Mouse (Mus musculus) hindbrain, embryonic 16.5 days (tissue): Measurements from ENCODE around the gene Qtrt1. TPM values are rescaled to one million over a fixed set of nuclear protein-coding genes. Genes with fewer than 3 reads are reported as not detected.

Source experiments
- ATAC-seq: fragments of 200-750 bp; cut with Nextera tagmentation; 2 replicates; pipeline ENCODE4 v1.8.0; 2017; ENCODE audit warnings: moderate TSS enrichment, moderate library complexity
- H3K27ac ChIP-seq: fragments of 300-500 bp; sonication (generic); 2 replicates; pipeline ENCODE4 v1.5.1; 2014; ENCODE audit warnings: low read depth, mild to moderate bottlenecking, control low read depth, low read length, moderate library complexity
- H3K27me3 ChIP-seq: fragments of 300-500 bp; sonication (generic); replicated peaks from 2 replicates; pipeline ENCODE4 v1.6.1; 2014; ENCODE audit warnings: low read length; ENCODE audit not compliant: control insufficient read depth, insufficient read depth
- H3K36me3 ChIP-seq: fragments of 300-500 bp; sonication (generic); 2 replicates; pipeline ENCODE4 v1.6.1; 2014; ENCODE audit warnings: mild to moderate bottlenecking, low read length, moderate library complexity, mixed read lengths; ENCODE audit not compliant: control insufficient read depth, insufficient read depth
- H3K4me1 ChIP-seq: fragments of 300-500 bp; sonication (generic); 2 replicates; pipeline ENCODE4 v1.6.1; 2014; ENCODE audit warnings: low read depth, low read length; ENCODE audit not compliant: control insufficient read depth, insufficient read depth
- H3K4me2 ChIP-seq: fragments of 300-500 bp; sonication (generic); 2 replicates; pipeline ENCODE4 v1.6.1; 2014; ENCODE audit warnings: mild to moderate bottlenecking, low read length, control low read depth, moderate library complexity
- H3K4me3 ChIP-seq: fragments of 300-500 bp; sonication (generic); 2 replicates; pipeline ENCODE4 v1.5.1; 2014; ENCODE audit warnings: mild to moderate bottlenecking, low read length, control low read depth, moderate library complexity
- H3K9ac ChIP-seq: fragments of 300-500 bp; sonication (generic); 2 replicates; pipeline ENCODE4 v1.6.1; 2014; ENCODE audit warnings: low read depth, mild to moderate bottlenecking, control low read depth, low read length, moderate library complexity
- H3K9me3 ChIP-seq: fragments of 300-500 bp; sonication (generic); 2 replicates; pipeline ENCODE4 v1.6.1; 2014; ENCODE audit warnings: mild to moderate bottlenecking, low read length, moderate library complexity; ENCODE audit not compliant: control insufficient read depth
- WGBS: fragments of 180-500 bp; shearing (Covaris S2); extraction: QIAGEN DNeasy Blood & Tissue Kit; methylation state at CpG from one replicate; pipeline ENCODE4 v1.1.7; 2014; 5-methylcytosine and 5-hydroxymethylcytosine counted together
- polyA plus RNA-seq: library from polyadenylated mRNA; unstranded; fragments of >200 nt; fragmentation: Nextera tagmentation; extraction: Ambion mirVana; gene quantifications from 2 replicates; pipeline ENCODE4 v1.2.1, GENCODE M21; 2015

Gene Qtrt1
- polyA plus RNA-seq, 1 experiment from 2014 or later = 53.7 TPM

- Histone ChIP-seq H3K9me3 (no peaks in the 10 kb centered on the region), H3K27me3 (no peaks in the 10 kb centered on the region), H3K36me3 (no peaks in the 10 kb centered on the region), H3K4me1 (no peaks in the 10 kb centered on the region), H3K9ac (no peak overlapping the region), H3K4me3 (no peak overlapping the region), H3K27ac (no peak overlapping the region), H3K4me2 (no peak overlapping the region)
- ATAC-seq = no peak
- WGBS = 97% methylated on average over 2 of the region's 2 CpGs
These were observed 28.3 kb downstream of the Qtrt1 start for GRCm38 (mm10) chr9:21439914-21440313.

GRCm38 (mm10) chr9:21440387-21440786, 28.8 kb downstream of the Qtrt1 start:
- ATAC-seq = no peak
- Histone ChIP-seq H3K9ac (no peak overlapping the region), H3K4me3 (no peak overlapping the region), H3K27me3 (no peaks in the 10 kb centered on the region), H3K36me3 (no peaks in the 10 kb centered on the region), H3K4me2 (no peak overlapping the region), H3K4me1 (no peaks in the 10 kb centered on the region), H3K27ac (no peak overlapping the region), H3K9me3 (no peaks in the 10 kb centered on the region)

- ATAC-seq = no peak
These were observed 32.2 kb downstream of the Qtrt1 start for GRCm38 (mm10) chr9:21443853-21444252.

GRCm38 (mm10) chr9:21444574-21444973, 32.9 kb downstream of the Qtrt1 start:
- no peak for ATAC-seq
- 87% methylated on average over 4 of the region's 4 CpGs for WGBS
- H3K27me3 ChIP-seq = no peaks in the 10 kb centered on the region
- H3K4me3 ChIP-seq = no peak overlapping the region
- no peak overlapping the region for H3K9ac ChIP-seq
- H3K27ac ChIP-seq = no peak overlapping the region
- no peak overlapping the region for H3K4me2 ChIP-seq
- H3K36me3 ChIP-seq = no peaks in the 10 kb centered on the region
- no peaks in the 10 kb centered on the region for H3K9me3 ChIP-seq
- H3K4me1 ChIP-seq = no peaks in the 10 kb centered on the region

More at GRCm38 (mm10) chr9:21443853-21444252, 32.2 kb downstream of the Qtrt1 start:
- Histone ChIP-seq H3K4me2 (no peak overlapping the region), H3K9me3 (no peaks in the 10 kb centered on the region), H3K9ac (no peak overlapping the region), H3K36me3 (no peaks in the 10 kb centered on the region), H3K27ac (no peak overlapping the region), H3K4me1 (no peaks in the 10 kb centered on the region), H3K4me3 (no peak overlapping the region), H3K27me3 (no peaks in the 10 kb centered on the region)
- WGBS = 93% methylated on average over 8 of the region's 8 CpGs

GRCm38 (mm10) chr9:21445081-21445744, 33.6 kb downstream of the Qtrt1 start:
- no peaks in the 10 kb centered on the region for H3K9me3 ChIP-seq
- no peaks in the 10 kb centered on the region for H3K4me1 ChIP-seq
- no peak overlapping the region for H3K27ac ChIP-seq
- WGBS = 91% methylated on average over 6 of the region's 6 CpGs
- no peak overlapping the region for H3K4me3 ChIP-seq
- H3K27me3 ChIP-seq = no peaks in the 10 kb centered on the region
- H3K4me2 ChIP-seq = no peak overlapping the region
- H3K9ac ChIP-seq = no peak overlapping the region
- H3K36me3 ChIP-seq = no peaks in the 10 kb centered on the region
- ATAC-seq = no peak

GRCm38 (mm10) chr9:21447778-21448177, 36.1 kb downstream of the Qtrt1 start:
- Histone ChIP-seq H3K27me3 (no peaks in the 10 kb centered on the region), H3K4me1 (peaks cover 2% of the 10 kb centered on the region; the same call in 1 of the 2 replicates), H3K9me3 (no peaks in the 10 kb centered on the region), H3K36me3 (no peaks in the 10 kb centered on the region), H3K4me2 (no peak overlapping the region), H3K9ac (no peak overlapping the region), H3K4me3 (no peak overlapping the region), H3K27ac (no peak overlapping the region)
- ATAC-seq = no peak
- WGBS = 87% methylated on average over 2 of the region's 2 CpGs

- 81% methylated on average over 2 of the region's 2 CpGs for WGBS
- H3K27ac ChIP-seq = no peak overlapping the region
- ATAC-seq = no peak
- no peaks in the 10 kb centered on the region for H3K9me3 ChIP-seq
- no peaks in the 10 kb centered on the region for H3K27me3 ChIP-seq
- H3K4me2 ChIP-seq = no peak overlapping the region
- H3K4me3 ChIP-seq = no peak overlapping the region
- H3K36me3 ChIP-seq = no peaks in the 10 kb centered on the region
- no peak overlapping the region for H3K9ac ChIP-seq
- H3K4me1 ChIP-seq = peaks cover 2% of the 10 kb centered on the region; the same call in 1 of the 2 replicates
These were observed 38.1 kb downstream of the Qtrt1 start for GRCm38 (mm10) chr9:21449710-21450109.

GRCm38 (mm10) chr9:21450270-21450669, 38.6 kb downstream of the Qtrt1 start:
- Histone ChIP-seq H3K4me2 (no peak overlapping the region), H3K9me3 (no peaks in the 10 kb centered on the region), H3K9ac (no peak overlapping the region), H3K27ac (no peak overlapping the region), H3K36me3 (no peaks in the 10 kb centered on the region), H3K4me1 (peaks cover 2% of the 10 kb centered on the region; the same call in 1 of the 2 replicates), H3K4me3 (no peak overlapping the region), H3K27me3 (no peaks in the 10 kb centered on the region)
- WGBS = 92% methylated on average over 3 of the region's 3 CpGs
- ATAC-seq = no peak

- peaks cover 2% of the 10 kb centered on the region; the same call in 1 of the 2 replicates for H3K4me1 ChIP-seq
- no peaks in the 10 kb centered on the region for H3K36me3 ChIP-seq
- WGBS = 87% methylated on average over 8 of the region's 8 CpGs
- no peak overlapping the region for H3K4me3 ChIP-seq
- no peak overlapping the region for H3K9ac ChIP-seq
- H3K9me3 ChIP-seq = no peaks in the 10 kb centered on the region
- H3K27me3 ChIP-seq = no peaks in the 10 kb centered on the region
- H3K27ac ChIP-seq = no peak overlapping the region
- no peak overlapping the region for H3K4me2 ChIP-seq
- no peak for ATAC-seq
These were observed 39.8 kb downstream of the Qtrt1 start for GRCm38 (mm10) chr9:21451391-21451790.
